Mouse (Mus musculus) C2C12 (cell line): ENCODE measurements around the gene H2-M10.5. TPM values are rescaled to one million over a fixed set of nuclear protein-coding genes. Genes with fewer than 3 reads are reported as not detected.
"Not testable (repeated sequence)": the region's sequence is repeated elsewhere in the genome, so short reads cannot be mapped to it uniquely, and the experiment has no call there.

Experiments
- H3K27me3 ChIP-seq: one replicate; pipeline ENCODE4 v1.6.1; 2011; ENCODE audit not compliant: control insufficient read depth, insufficient read depth, insufficient read length
- H3K36me3 ChIP-seq: one replicate; pipeline ENCODE4 v1.6.1; 2011; ENCODE audit not compliant: control insufficient read depth, insufficient read depth
- H3K4me3 ChIP-seq: one replicate; pipeline ENCODE4 v1.5.1; 2011; ENCODE audit warnings: mild to moderate bottlenecking, control low read depth; ENCODE audit not compliant: poor library complexity, insufficient read depth, severe bottlenecking
- H3K79me2 ChIP-seq: one replicate; pipeline ENCODE4 v1.6.1; 2011; ENCODE audit not compliant: control insufficient read depth, insufficient read depth
- H3K79me3 ChIP-seq: one replicate; pipeline ENCODE4 v1.6.1; 2011; ENCODE audit warnings: low read depth, control low read depth
- H3ac ChIP-seq: one replicate; pipeline ENCODE3; 2011; ENCODE audit warnings: low read depth; ENCODE audit not compliant: control insufficient read depth, insufficient read length
- CEBPB ChIP-seq: IDR thresholded peaks from one replicate; pipeline ENCODE4 v1.6.1; 2011; ENCODE audit warnings: low read depth, mild to moderate bottlenecking, control low read depth, moderate library complexity
- CTCF ChIP-seq: IDR thresholded peaks from one replicate; pipeline ENCODE4 v1.5.1; 2011; ENCODE audit not compliant: control insufficient read depth, insufficient read depth, insufficient read length
- FOSL1 ChIP-seq: IDR thresholded peaks from one replicate; pipeline ENCODE4 v1.8.0; 2011; ENCODE audit warnings: mild to moderate bottlenecking, low read length; ENCODE audit not compliant: poor library complexity, insufficient read depth, severe bottlenecking
- MAX ChIP-seq: IDR thresholded peaks from one replicate; pipeline ENCODE4 v1.6.1; 2011; ENCODE audit warnings: mild to moderate bottlenecking, control low read depth
- MYOD1 ChIP-seq: IDR thresholded peaks from one replicate; pipeline ENCODE4 v1.6.1; 2011; ENCODE audit warnings: low read depth; ENCODE audit not compliant: control insufficient read depth, insufficient read length
- MYOG ChIP-seq: IDR thresholded peaks from one replicate; pipeline ENCODE4 v1.6.1; 2011; ENCODE audit not compliant: control insufficient read depth, insufficient read length; ENCODE audit errors: extremely low read depth
- USF1 ChIP-seq: IDR thresholded peaks from one replicate; pipeline ENCODE4 v1.6.1; 2011; ENCODE audit warnings: low read depth, mild to moderate bottlenecking, control low read depth, moderate library complexity
- polyA plus RNA-seq: library from polyadenylated mRNA; unstranded; fragments of >200 nt; fragmentation: generic; extraction: Trizol; gene quantifications from one replicate; pipeline ENCODE4 v1.2.1, GENCODE M21; 2012; ENCODE audit warnings: missing spikeins

Gene H2-M10.5
- polyA plus RNA-seq, 1 experiment: not detected

GRCm38 (mm10) chr17:36788351-36788750 lies 15.6 kb downstream of the H2-M10.5 start:
- H3K27me3 ChIP-seq: no peaks in the 10 kb centered on the region
- TF ChIP-seq MAX (no peak), USF1 (no peak), MYOG (no peak), FOSL1 (no peak), CTCF (no peak), MYOD1 (no peak), CEBPB (no peak)
- no peaks in the 10 kb centered on the region for H3K79me3 ChIP-seq
- no peaks in the 10 kb centered on the region for H3K79me2 ChIP-seq
- H3K4me3 ChIP-seq: no peak overlapping the region
- no peak overlapping the region for H3ac ChIP-seq
- H3K36me3 ChIP-seq: no peaks in the 10 kb centered on the region

- not testable (repeated sequence) for H3K4me3 ChIP-seq, H3K79me3 ChIP-seq, H3ac ChIP-seq, H3K27me3 ChIP-seq, H3K79me2 ChIP-seq, H3K36me3 ChIP-seq
Observed at GRCm38 (mm10) chr17:36788801-36789200, 16.1 kb downstream of the H2-M10.5 start.

GRCm38 (mm10) chr17:36799493-36799892 lies 26.8 kb downstream of the H2-M10.5 start:
- Histone ChIP-seq H3ac (no peak overlapping the region), H3K36me3 (no peaks in the 10 kb centered on the region), H3K27me3 (no peaks in the 10 kb centered on the region), H3K79me2 (no peaks in the 10 kb centered on the region), H3K4me3 (no peak overlapping the region), H3K79me3 (no peaks in the 10 kb centered on the region)
- no peak for TF ChIP-seq MYOD1
- TF ChIP-seq CTCF: no peak
- no peak for TF ChIP-seq MYOG
- TF ChIP-seq CEBPB: no peak
- no peak for TF ChIP-seq MAX
- no peak for TF ChIP-seq FOSL1
- no peak for TF ChIP-seq USF1

- H3K79me3 ChIP-seq, H3ac ChIP-seq, H3K79me2 ChIP-seq, H3K27me3 ChIP-seq, H3K4me3 ChIP-seq, H3K36me3 ChIP-seq: not testable (repeated sequence)
Observed at GRCm38 (mm10) chr17:36799921-36800462, 27.3 kb downstream of the H2-M10.5 start.

GRCm38 (mm10) chr17:36811871-36812270 lies 39.2 kb downstream of the H2-M10.5 start, which contains the start of gene H2-M10.6:
TSS of gene H2-M10.6 (plus strand) at chr17:36812171.
- H3K79me3 ChIP-seq: no peaks in the 10 kb centered on the region
- H3ac ChIP-seq: no peak within 1 kb of the TSS
- no peaks in the 10 kb centered on the region for H3K27me3 ChIP-seq
- TF ChIP-seq MAX: no peak
- no peaks in the 10 kb centered on the region for H3K79me2 ChIP-seq
- H3K4me3 ChIP-seq: no peak within 1 kb of the TSS
- H3K36me3 ChIP-seq: no peaks in the 10 kb centered on the region

GRCm38 (mm10) chr17:36824005-36824404 lies 51.3 kb downstream of the H2-M10.5 start:
- no peaks in the 10 kb centered on the region for H3K79me2 ChIP-seq
- no peak overlapping the region for H3K4me3 ChIP-seq
- TF ChIP-seq MAX: no peak
- TF ChIP-seq MYOG: no peak
- TF ChIP-seq USF1: no peak
- no peak for TF ChIP-seq FOSL1
- no peak for TF ChIP-seq MYOD1
- TF ChIP-seq CEBPB: no peak
- TF ChIP-seq CTCF: no peak
- H3K79me3 ChIP-seq: no peaks in the 10 kb centered on the region
- H3K36me3 ChIP-seq: no peaks in the 10 kb centered on the region
- H3K27me3 ChIP-seq: peaks cover 14% of the 10 kb centered on the region
- H3ac ChIP-seq: no peak overlapping the region

- H3K4me3 ChIP-seq: no peak overlapping the region
- no peaks in the 10 kb centered on the region for H3K79me3 ChIP-seq
- H3K27me3 ChIP-seq: peaks cover 14% of the 10 kb centered on the region
Observed at GRCm38 (mm10) chr17:36825525-36825924, 52.8 kb downstream of the H2-M10.5 start.

More at GRCm38 (mm10) chr17:36825525-36825924, 52.8 kb downstream of the H2-M10.5 start:
- H3K36me3 ChIP-seq: no peaks in the 10 kb centered on the region
- TF ChIP-seq CEBPB: no peak
- no peak for TF ChIP-seq USF1
- TF ChIP-seq MYOG: no peak
- TF ChIP-seq FOSL1: no peak
- TF ChIP-seq MYOD1: no peak
- TF ChIP-seq MAX: no peak
- TF ChIP-seq CTCF: no peak
- no peak overlapping the region for H3ac ChIP-seq
- H3K79me2 ChIP-seq: no peaks in the 10 kb centered on the region

Other genes with a start within 250 kb of the H2-M10.5 start
- not detected for gene H2-M11, start 225.8 kb upstream of the H2-M10.5 start, polyA plus RNA-seq
- not detected for gene H2-M9, start 130.2 kb upstream of the H2-M10.5 start, polyA plus RNA-seq
- not detected for gene H2-M1, start 100.7 kb upstream of the H2-M10.5 start, polyA plus RNA-seq
- gene H2-M10.6, start 39.3 kb downstream of the H2-M10.5 start, polyA plus RNA-seq: not detected
- gene Trim26, start 64.2 kb downstream of the H2-M10.5 start, polyA plus RNA-seq: 15.0 TPM
- 0.04 TPM for gene Trim15, start 94.3 kb downstream of the H2-M10.5 start, polyA plus RNA-seq
- gene Trim10, start 96.7 kb downstream of the H2-M10.5 start, polyA plus RNA-seq: not detected
- gene Trim40, start 117.2 kb downstream of the H2-M10.5 start, polyA plus RNA-seq: not detected
- not detected for gene Trim31, start 125.2 kb downstream of the H2-M10.5 start, polyA plus RNA-seq
- gene Rnf39, start 170.0 kb downstream of the H2-M10.5 start, polyA plus RNA-seq: 0.02 TPM
- gene Ppp1r11, start 178.8 kb downstream of the H2-M10.5 start, polyA plus RNA-seq: 181 TPM
- 93.2 TPM for gene Znrd1, start 185.6 kb downstream of the H2-M10.5 start, polyA plus RNA-seq
- 3.2 TPM for gene Znrd1as, start 185.7 kb downstream of the H2-M10.5 start, polyA plus RNA-seq
- not detected for gene 2410137M14Rik, start 208.3 kb downstream of the H2-M10.5 start, polyA plus RNA-seq
- 0.06 TPM for gene H2-M5, start 216.6 kb downstream of the H2-M10.5 start, polyA plus RNA-seq
- gene Zfp57, start 228.3 kb downstream of the H2-M10.5 start, polyA plus RNA-seq: 11.6 TPM